Mouse (Mus musculus) liver, adult (tissue): ENCODE results near the gene Eci3.

Experiments used
- GATA4 ChIP-seq: IDR thresholded peaks from 2 replicates; pipeline ENCODE4 v1.6.1; 2014; ENCODE audit warnings: mild to moderate bottlenecking, low read length; ENCODE audit not compliant: insufficient replicate concordance

Eci3 gene

DNA sequence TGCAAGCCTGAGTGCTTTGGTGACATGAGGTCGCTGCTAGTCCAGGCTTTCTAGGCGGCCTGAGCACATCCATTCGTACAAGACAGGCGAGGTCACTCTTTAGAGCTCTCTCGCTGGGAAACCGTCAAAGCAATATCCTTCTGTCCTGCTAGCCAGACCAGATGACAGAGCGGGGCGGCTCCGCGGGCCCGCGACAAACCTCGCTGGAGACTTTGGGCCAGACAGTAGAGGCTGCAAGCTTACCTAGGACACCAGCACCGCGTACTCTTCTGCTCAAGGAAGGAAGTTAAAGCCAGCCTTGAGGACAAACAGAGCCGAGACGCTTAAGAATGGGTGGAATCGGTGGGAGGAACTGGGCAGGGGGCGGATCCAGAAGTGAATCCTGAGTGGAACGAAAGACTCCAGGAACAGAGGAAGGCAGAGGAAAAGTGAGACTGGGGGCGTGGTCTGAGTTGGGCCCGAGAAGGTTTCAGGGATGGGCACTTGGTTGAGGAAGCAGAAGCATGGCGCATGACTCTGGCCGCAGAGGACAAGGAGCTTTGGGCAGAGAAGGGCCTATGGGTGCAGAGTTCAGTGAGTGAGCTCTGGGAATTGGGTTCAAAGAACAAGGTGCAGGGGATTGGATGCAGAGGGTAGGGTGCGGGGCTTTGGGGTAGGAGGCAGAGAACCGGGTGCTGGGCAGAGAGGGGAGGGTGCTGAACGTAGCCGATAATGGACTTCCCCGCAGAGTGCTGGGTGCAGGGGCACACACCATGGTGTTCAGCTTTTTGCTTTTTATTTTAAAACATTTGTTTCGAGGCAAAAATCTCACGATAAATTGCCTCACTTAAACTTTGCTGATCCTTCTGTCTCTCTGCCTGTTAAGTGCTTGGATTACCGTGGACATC is at the start of gene Eci3:
Gene Eci3, minus strand, starts transcription at position 300 of the 887 bp plus-strand sequence.
- TF ChIP-seq GATA4 = no peak

DNA sequence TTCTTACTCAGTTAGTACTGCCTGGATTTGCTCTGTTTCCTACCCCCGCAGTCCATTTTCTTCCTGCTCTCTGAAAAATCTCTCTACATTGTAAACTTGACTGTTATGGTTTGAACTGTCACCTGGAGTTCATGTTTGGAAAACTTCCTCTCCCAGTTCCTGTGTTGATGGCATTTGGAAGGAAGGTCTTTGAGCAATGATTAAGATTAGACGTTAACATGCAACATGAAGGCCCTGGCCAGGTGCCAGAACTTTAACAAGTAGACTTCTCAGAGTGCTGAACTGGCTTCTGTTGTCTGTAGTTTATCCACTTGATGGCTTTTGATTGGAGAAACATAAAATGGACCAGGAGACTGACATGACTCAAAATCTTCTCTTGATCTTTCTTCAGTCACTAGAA is 32.3 kb upstream of the Eci3 start:
- no peak for TF ChIP-seq GATA4

DNA sequence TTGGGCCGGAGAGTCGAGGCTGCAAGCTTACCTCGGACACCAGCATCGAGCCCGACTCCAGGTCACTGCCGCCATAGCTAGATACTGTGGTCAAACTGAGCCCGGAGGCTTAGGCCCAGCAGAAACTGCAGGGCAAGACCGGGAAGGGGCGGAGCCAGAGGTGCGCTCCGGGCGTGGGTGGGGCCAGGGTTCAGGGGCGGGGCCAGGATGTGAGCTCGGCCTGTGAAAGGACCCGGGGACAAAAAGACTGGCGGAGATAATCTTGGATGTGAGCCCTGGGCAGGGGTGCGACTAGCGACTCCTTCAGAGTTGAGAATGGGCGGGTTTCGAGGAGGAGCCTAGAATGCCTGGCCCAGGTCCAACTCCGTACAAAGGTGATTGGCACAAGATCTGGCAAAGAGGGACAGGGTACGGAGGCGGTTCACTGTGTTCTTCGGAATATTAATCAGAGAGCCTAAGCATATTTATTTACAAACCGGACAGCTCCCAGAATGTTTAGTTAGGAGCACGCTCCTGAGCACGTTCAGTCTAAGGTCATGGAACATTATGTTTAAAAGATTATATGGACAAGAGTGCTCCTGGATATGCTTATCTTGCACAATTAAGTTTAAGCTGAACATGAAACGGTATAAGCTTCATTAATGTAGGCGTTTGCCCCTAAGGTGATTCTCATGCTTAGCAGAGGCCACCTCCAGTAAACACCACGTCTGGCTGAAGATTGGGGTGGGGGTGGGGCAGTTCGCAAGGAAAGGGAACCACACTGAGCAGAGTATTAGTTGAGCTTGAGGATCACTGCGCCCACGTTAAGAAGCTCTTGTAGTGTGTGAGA is 30.6 kb upstream of the Eci3 start:
- TF ChIP-seq GATA4 = peak; percentile 29; the same call in 1 of the 2 replicates

DNA sequence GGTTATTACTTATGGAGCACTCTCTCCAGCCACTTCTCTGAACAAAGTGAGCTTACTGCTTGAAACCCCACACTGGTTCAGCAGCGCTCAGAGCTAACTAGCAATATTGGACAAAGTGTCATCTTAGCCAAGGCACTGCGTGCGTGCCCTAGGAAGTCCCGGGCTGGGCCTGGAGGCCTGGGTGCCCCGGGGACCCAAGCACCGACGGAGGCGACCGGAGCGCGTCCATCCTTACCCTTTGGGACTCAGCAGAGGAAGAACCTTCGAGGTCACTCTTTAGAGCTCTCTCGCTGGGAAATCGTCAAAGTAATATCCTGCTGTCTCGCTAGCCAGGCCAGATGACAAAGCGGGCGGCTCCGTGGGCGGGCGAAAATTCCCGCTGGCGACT is 30.0 kb upstream of the Eci3 start:
- no peak for TF ChIP-seq GATA4

DNA sequence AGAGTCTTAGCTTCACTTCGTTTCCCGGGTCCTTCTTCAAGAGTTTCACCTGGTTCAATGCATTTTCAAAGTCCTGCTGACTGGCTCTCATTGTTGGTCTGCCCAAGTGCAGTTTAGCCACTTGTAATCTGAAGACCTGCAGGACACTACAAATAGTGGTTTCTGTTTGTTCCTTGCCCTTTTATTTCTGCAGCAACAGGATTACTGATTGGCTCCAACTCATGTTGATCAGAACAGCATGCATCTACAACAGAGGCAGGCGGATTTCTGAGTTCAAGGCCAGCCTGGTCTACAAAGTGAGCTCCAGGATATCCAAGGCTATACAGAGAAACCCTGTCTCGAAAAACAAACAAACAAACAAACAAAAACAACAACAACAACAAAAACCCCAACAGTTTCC is 29.5 kb upstream of the Eci3 start:
- no peak for TF ChIP-seq GATA4

DNA sequence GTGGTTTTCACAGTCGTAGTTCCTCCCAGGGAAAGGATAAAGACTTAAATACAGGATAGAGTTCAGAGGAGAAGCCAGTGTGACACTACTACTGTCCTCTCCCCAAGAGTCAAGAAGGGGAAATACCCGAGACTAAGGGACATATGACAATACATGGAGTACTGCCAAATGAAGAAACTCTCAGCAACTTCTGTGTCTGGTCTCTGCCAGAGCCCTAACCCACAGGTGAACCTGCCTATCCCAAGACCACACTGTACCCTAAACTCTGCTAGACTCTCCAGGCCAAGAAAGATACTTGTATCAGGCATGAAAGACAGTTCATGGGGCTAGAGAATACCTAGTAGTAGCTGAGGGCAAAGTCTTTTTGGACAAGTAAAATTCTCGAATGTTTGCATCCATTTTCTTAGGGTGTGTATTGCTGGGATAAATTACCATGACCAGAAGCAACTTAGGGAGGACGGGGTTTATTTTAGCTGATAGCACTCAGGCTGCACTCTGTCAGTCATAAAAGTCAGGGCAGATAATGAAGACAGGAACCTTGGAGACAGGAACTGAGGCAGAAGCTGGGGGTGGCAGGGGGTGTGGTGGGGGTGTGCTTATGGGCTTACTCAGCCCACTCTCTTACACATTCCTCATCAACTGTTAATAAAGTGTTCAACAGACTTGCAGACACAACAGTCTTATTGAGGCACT is 28.1 kb upstream of the Eci3 start:
- TF ChIP-seq GATA4 = no peak

DNA sequence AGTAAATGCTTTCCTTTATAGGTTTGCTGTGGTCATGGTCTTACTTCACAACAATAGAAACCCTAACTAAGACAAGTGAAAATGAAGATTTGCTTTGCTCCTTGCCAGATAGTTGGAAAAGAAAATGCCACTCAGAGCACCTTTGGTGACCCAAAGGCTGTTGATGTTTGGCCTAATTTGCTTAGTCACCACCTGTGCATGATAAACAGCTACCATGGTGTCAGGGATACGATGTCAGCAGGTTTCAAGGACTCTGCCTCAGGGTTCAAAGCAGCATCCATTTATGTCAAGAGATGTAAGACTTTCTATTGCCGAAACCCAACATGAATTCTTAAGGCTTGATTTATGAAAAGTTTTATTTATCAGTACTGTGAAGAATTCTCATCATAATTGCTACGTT is 13.8 kb upstream of the Eci3 start:
- no peak for TF ChIP-seq GATA4

DNA sequence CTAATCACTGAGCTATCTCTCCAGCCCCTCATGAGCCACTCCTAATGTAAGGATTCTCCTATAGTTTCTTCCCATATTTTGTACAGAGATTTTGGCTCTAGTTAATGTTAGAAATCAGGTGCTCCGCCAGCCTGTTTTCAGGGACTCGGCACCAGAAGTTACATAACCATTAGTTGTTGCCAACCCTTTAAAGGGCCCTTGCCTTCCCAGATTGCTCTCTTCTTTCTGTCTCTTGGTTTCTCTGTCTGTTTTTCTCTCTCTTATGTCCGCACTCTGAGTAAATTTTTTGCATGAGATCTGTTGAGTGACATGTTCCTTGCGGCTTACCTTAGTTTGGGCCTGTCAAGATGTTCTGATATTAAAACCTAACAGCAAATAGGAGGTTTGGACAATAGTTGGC is 12.5 kb upstream of the Eci3 start:
- TF ChIP-seq GATA4 = no peak

DNA sequence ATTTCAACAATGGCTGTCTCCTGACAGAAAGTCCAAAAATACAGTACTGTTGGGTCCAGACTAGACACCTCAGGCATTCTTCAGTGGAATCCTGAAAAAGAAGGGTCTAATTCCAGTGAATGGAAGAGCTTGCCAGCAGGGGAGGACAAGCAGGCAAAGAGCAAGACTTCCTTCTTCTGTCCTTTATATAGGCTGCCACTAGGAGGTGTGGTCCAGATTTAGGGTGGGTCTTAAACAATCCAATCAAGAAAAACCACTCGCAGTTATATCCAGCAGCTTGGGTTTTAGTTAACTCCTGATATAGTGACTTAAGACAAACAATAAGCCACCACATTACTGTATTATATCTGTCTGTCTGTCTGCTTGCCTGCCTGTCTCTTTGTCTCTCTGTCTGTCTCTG is 10.2 kb upstream of the Eci3 start:
- TF ChIP-seq GATA4 = no peak

DNA sequence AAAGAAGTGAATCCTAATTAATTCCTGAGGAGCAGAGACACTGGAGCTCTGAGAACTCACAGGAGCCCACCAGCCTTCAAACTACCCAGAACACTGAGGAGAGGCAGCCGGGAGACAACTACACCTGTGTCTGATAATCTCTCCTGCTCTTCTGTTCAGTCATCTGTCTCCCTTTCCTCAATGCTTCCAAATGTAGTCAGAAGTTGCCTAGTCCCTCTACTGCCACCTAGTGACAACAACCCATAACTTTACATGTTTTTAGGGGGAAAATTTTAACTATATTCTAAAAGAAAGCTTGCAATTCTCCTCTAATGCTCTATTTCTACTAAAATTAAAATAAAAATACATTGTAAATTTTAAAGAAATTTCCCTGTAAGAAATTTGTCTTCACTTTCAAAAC is 9.5 kb upstream of the Eci3 start:
- TF ChIP-seq GATA4 = no peak

DNA sequence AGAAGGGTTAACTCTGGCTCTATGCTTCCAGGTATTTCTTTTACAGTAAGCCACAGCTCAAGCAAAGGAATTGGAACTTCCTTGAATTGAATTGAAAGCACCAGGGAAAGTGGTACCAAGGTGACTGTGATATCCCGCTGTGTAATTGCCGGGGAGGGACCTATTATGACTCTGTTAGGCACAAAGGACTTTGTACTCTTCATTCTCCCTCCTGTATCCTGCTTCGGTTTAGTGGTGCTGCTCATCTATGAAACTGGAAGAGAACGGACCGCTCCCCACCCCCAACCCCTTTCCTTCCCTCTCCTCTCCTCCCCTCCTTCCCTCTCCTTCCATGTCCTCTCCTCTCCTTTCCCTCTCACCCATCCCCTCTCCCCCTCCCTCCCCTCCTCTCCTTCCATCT is 1.3 kb upstream of the Eci3 start:
- TF ChIP-seq GATA4 = no peak

DNA sequence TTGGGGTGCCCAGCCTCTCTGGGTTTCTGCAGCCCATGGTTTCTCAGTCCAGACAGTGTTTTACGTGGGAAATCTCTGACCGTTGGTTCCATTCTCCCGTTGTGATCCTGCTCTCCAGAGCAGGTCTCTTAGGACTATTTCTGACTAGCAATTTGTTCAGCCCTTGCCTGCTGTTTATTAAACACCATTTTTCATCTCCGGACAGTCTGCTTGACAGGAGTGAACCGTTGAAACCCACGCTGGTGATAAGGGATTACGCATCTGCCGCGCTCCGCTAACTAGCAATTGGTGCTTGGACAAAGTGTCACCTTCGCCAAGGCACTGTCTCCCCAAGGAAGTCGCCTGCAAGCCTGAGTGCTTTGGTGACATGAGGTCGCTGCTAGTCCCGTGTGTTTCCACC is 809 bp upstream of the Eci3 start:
- no peak for TF ChIP-seq GATA4

DNA sequence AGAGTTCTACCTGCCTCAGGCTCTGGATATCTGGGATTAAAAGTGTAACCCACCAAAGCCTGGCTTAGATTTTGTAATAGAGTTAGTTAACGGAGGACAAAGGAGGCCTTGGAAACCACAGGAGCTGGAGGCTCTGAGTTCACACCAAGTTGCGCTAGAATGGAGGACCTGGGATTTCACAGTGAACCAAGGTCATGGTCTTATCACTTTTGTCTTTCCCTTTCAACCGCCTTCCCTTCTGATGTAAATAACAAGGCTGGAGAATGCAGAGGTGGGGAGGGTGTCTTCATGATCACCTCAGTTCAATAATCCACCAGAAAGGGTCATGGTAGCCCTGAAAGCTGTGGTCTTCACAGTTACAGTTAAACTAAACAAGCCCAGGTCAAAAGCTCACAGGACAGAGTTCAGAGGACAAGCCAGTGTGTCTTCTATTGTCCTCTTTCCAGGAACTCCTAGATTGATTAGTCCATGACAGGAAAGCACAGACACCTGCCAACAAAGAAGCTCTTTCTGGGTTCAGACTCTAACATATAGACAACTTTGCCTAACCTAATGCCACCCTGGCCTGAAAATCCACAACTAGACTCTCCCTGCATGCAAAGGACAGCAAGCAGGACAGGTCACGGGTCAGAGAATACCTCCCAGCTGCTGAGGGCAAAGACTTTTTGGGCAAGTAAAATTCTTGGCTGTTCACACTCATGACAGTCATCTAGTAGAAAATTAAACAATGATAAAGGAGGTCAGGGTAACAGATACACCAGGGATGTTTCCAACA is 2.4 kb downstream of the Eci3 start:
- TF ChIP-seq GATA4 = no peak

DNA sequence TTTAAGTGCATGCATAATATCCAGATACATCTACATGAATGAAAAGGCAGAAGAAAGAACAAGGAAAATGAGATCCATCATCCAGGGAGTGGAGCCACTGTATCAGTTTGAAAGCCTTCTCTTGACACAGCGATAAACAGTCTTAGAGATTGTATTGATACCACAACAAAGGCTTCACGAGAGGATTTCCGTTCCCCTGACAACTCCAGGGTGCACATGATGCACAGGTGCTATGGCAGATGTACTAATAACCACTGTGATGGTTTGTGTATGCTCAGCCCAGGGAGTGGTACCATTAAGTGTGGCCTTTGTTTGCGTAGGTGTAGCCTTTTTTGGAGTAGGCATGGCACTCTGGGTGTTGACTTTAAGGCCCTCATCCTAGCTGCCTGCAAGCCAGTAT is 6.7 kb downstream of the Eci3 start:
- no peak for TF ChIP-seq GATA4

DNA sequence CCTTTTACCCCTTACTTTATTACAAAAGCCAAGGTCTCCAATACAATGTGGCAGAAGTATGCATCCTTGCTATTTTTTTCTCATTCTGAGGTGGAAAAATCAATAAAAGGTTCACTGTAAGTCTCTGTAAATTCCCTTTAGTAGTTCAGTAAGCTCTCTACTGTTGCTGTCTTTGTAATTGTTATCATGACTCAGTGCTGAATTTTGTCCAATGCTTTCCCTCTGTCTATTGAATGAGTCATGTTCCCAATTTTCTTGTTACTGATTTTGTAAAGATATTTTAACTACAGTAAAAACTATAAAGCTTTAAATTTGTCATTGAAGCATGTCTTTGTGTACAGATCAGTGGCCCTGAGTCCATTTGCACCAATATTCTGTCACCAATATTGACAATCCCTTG is 21.2 kb downstream of the Eci3 start:
- no peak for TF ChIP-seq GATA4
